Mouse (Mus musculus): ENCODE data around the gene Frmd4b. TPM values are rescaled to one million over a fixed set of nuclear protein-coding genes. Genes with fewer than 3 reads are reported as not detected.

Frmd4b gene
- total and polyA plus RNA-seq, 3 experiments: 7.3 to 18.1 (median 11.9) TPM

DNA sequence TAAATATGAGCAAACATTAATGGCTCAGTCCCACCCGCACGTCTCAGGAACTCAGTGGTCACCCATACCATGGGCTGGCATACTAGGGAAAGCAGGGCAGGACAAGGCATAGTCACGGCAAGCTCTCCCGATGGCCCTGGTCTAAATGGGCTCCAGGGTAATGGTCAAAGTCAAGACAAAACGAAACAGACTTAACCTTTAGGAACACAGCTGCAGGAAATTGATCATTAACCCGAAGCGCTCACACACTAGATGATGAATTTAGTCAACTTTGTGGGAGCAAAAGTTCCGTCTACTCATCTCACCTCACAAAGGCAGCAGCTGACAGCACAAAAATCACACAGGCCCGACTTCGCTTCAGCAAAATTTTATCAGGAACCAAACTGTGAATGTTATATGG, 97.8 kb downstream of the Frmd4b start:
- Histone ChIP-seq H3K4me1 (ENCODE audit: control insufficient read depth, insufficient read depth, low read length) (peaks cover 15% of the 10 kb centered on the region), H3K9ac (ENCODE audit: low read depth, low read length) (no peak overlapping the region), H3K27me3 (ENCODE audit: control insufficient read depth, insufficient read depth, low read length) (no peaks in the 10 kb centered on the region), H3K79me2 (replicated peaks; ENCODE audit: control insufficient read depth, insufficient read depth, low read length) (no peaks in the 10 kb centered on the region), H3K36me3 (ENCODE audit: control insufficient read depth, insufficient read depth, low read length) (no peaks in the 10 kb centered on the region), H3K27ac (no peak overlapping the region), H3K4me3 (no peak overlapping the region)
- intact Hi-C loops (cut with DNase I): no loop called here
- no peak for TF ChIP-seq CTCF (IDR thresholded peaks at IDR 0.05)
- TF ChIP-seq EP300 (IDR thresholded peaks at IDR 0.05; ENCODE audit: insufficient read depth, low read depth, low read length): no peak
- TF ChIP-seq POLR2A (IDR thresholded peaks at IDR 0.05; ENCODE audit: insufficient read depth, low read depth, low read length): no peak
- 87% methylated on average over 10 of the region's 10 CpGs for WGBS
- DNase-seq: no peak

DNA sequence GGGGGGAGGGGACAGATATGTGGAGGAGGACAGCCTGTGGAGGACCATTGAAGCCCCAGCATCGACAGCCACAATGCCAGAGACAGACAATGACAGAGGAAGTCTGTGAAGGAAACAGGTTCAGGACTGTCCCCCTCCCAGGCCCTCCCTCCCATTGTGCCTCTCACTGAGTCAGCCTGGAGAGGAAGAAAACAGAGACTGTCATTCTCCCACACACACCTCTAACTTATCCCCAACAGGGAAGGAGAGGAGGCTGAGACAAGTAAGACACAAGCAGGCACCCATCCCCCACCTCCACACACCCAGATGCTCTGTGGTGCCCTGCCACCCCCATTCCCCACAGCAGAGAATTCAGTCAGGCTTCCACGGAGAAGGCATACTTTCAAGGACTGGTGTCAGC, 98.9 kb downstream of the Frmd4b start:
- Histone ChIP-seq H3K36me3 (ENCODE audit: control insufficient read depth, insufficient read depth, low read length) (no peaks in the 10 kb centered on the region), H3K4me3 (no peak overlapping the region), H3K27me3 (ENCODE audit: control insufficient read depth, insufficient read depth, low read length) (no peaks in the 10 kb centered on the region), H3K79me2 (replicated peaks; ENCODE audit: control insufficient read depth, insufficient read depth, low read length) (no peaks in the 10 kb centered on the region), H3K4me1 (ENCODE audit: control insufficient read depth, insufficient read depth, low read length) (peaks cover 15% of the 10 kb centered on the region), H3K27ac (peak overlapping the region; percentile 15; the same call in 1 of the 2 replicates), H3K9ac (ENCODE audit: low read depth, low read length) (no peak overlapping the region)
- WGBS: 10% methylated on average over 2 of the region's 2 CpGs
- intact Hi-C loops (cut with DNase I): no loop called here
- no peak for TF ChIP-seq CTCF (IDR thresholded peaks at IDR 0.05)
- 0 out of 2 replicates have a peak, but pooled peaks have one; percentile 23 for TF ChIP-seq EP300 (IDR thresholded peaks at IDR 0.05; ENCODE audit: insufficient read depth, low read depth, low read length)
- TF ChIP-seq POLR2A (IDR thresholded peaks at IDR 0.05; ENCODE audit: insufficient read depth, low read depth, low read length): no peak
- peak in 1 of 2 experiments; percentile 21 for DNase-seq

DNA sequence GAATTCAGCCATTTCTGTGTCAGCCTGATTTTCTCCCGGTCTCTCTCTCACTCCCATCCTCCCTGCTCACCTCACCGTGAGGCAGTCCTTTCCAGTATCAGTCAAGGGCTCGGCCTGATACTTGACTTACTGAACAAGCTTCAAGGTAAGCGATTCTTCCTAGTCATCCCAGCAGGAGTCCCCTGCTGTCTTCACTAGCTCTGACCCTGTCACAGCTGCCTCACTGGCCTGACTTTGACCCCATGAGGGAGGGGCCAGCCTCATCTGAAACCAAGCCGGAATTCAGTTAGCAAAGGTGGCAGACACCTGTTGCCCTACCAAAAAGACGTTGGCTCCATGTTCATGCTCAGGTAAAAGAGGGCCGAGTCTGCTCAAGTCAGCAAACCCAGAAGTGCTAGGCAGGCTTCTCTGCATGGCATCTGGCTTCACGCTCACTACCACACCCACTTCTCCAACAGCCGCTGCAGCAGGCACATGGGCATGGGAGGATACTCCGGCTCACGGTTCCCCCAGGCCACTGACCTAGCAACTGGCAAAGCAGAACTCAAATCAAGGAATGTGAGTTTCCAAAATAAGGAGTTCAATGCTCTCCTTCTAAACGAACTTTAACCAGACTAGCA, 99.6 kb downstream of the Frmd4b start:
- Histone ChIP-seq H3K9ac (ENCODE audit: low read depth, low read length) (no peak overlapping the region), H3K27ac (no peak overlapping the region), H3K27me3 (ENCODE audit: control insufficient read depth, insufficient read depth, low read length) (no peaks in the 10 kb centered on the region), H3K36me3 (ENCODE audit: control insufficient read depth, insufficient read depth, low read length) (no peaks in the 10 kb centered on the region), H3K79me2 (replicated peaks; ENCODE audit: control insufficient read depth, insufficient read depth, low read length) (no peaks in the 10 kb centered on the region), H3K4me1 (ENCODE audit: control insufficient read depth, insufficient read depth, low read length) (peaks cover 14% of the 10 kb centered on the region), H3K4me3 (no peak overlapping the region)
- WGBS: 61% methylated on average over 12 of the region's 12 CpGs
- intact Hi-C loops (cut with DNase I): no loop called here
- no peak for DNase-seq
- TF ChIP-seq CTCF (IDR thresholded peaks at IDR 0.05): no peak
- no peak for TF ChIP-seq POLR2A (IDR thresholded peaks at IDR 0.05; ENCODE audit: insufficient read depth, low read depth, low read length)
- TF ChIP-seq EP300 (IDR thresholded peaks at IDR 0.05; ENCODE audit: insufficient read depth, low read depth, low read length): no peak

DNA sequence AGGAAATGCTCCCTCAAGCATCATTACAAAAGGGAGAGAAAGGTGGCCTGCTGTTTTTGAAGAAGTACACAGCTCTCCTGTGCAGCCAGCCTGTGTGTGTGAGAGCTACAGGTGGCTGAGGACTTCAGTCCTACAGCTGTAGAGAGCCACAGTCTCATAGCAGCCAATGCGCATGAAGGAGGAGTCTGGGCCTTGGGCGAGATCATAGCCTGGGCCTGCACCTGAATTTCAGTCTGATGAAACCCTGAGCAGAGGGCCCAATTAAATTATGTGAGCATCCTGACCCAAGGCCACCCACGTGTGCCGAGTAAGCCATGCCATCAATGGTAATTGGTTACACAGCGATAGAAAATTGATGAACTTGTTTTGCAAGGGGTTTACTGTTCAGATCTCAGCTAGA, 100.4 kb downstream of the Frmd4b start:
- H3K27ac ChIP-seq: no peak overlapping the region
- DNase-seq: no peak
- 98% methylated on average over 5 of the region's 5 CpGs for WGBS
- no peak for TF ChIP-seq EP300 (IDR thresholded peaks at IDR 0.05; ENCODE audit: insufficient read depth, low read depth, low read length)
- TF ChIP-seq POLR2A (IDR thresholded peaks at IDR 0.05; ENCODE audit: insufficient read depth, low read depth, low read length): no peak
- TF ChIP-seq CTCF (IDR thresholded peaks at IDR 0.05): no peak
- H3K9ac ChIP-seq (ENCODE audit: low read depth, low read length): no peak overlapping the region
- no peaks in the 10 kb centered on the region for H3K79me2 ChIP-seq (replicated peaks; ENCODE audit: control insufficient read depth, insufficient read depth, low read length)
- H3K27me3 ChIP-seq (ENCODE audit: control insufficient read depth, insufficient read depth, low read length): no peaks in the 10 kb centered on the region
- peaks cover 13% of the 10 kb centered on the region for H3K4me1 ChIP-seq (ENCODE audit: control insufficient read depth, insufficient read depth, low read length)
- H3K36me3 ChIP-seq (ENCODE audit: control insufficient read depth, insufficient read depth, low read length): no peaks in the 10 kb centered on the region
- H3K4me3 ChIP-seq: no peak overlapping the region
- intact Hi-C loops (cut with DNase I): no loop called here

DNA sequence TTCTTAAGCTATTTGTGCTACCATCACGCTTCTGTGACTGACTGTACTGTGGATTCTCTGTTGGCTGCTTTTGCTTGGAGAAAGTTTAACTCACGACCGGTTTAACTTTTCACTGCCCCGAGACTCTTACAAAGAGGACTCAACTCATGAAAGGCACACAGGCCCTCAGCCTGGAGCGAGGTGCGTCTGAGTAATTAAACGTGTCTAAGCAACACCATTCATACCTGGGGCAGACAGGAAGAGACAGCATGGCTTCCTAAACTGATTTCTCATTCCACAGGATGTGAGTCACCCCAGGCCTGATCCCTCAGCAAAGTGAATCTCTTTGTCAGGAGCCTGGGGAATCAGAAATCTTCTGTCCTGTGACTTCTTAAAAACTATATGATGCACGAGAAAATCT, 106.6 kb downstream of the Frmd4b start:
- Histone ChIP-seq H3K9ac (ENCODE audit: low read depth, low read length) (no peak overlapping the region), H3K4me3 (no peak overlapping the region), H3K36me3 (ENCODE audit: control insufficient read depth, insufficient read depth, low read length) (no peaks in the 10 kb centered on the region), H3K27me3 (ENCODE audit: control insufficient read depth, insufficient read depth, low read length) (no peaks in the 10 kb centered on the region), H3K4me1 (ENCODE audit: control insufficient read depth, insufficient read depth, low read length) (peaks cover 10% of the 10 kb centered on the region), H3K27ac (peak overlapping the region; percentile 38), H3K79me2 (replicated peaks; ENCODE audit: control insufficient read depth, insufficient read depth, low read length) (no peaks in the 10 kb centered on the region)
- DNase-seq: no peak
- WGBS: 51% methylated on average over 8 of the region's 8 CpGs
- intact Hi-C loops (cut with DNase I): no loop called here
- no peak for TF ChIP-seq POLR2A (IDR thresholded peaks at IDR 0.05; ENCODE audit: insufficient read depth, low read depth, low read length)
- no peak for TF ChIP-seq EP300 (IDR thresholded peaks at IDR 0.05; ENCODE audit: insufficient read depth, low read depth, low read length)
- TF ChIP-seq CTCF (IDR thresholded peaks at IDR 0.05): no peak

DNA sequence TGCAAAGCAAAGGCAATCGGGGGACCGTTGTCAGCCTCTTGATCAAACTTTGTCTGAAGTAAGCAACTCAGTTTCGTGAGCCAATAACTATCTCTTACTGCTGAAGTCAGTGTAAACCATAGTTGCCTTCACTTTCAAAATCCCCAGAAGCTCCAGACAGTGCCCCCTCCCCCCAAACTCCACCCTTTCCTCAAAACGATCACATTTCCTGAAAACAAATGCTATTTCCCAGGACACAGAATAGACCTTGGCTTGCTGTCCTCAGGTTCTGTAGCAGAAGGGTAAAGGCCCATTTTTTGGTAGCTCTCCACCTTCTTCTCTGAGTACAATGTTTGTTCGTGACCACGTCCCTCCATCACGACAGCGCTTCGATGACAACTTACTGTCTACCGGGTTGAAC, 107.9 kb downstream of the Frmd4b start:
- Histone ChIP-seq H3K27ac (peak overlapping the region; percentile 55), H3K79me2 (replicated peaks; ENCODE audit: control insufficient read depth, insufficient read depth, low read length) (no peaks in the 10 kb centered on the region), H3K4me3 (peak overlapping the region; percentile 30), H3K36me3 (ENCODE audit: control insufficient read depth, insufficient read depth, low read length) (no peaks in the 10 kb centered on the region), H3K9ac (ENCODE audit: low read depth, low read length) (no peak overlapping the region), H3K27me3 (ENCODE audit: control insufficient read depth, insufficient read depth, low read length) (no peaks in the 10 kb centered on the region), H3K4me1 (ENCODE audit: control insufficient read depth, insufficient read depth, low read length) (peaks cover 10% of the 10 kb centered on the region)
- no peak for TF ChIP-seq CTCF (IDR thresholded peaks at IDR 0.05)
- peak; percentile 73; the same call in 1 of the 2 replicates for TF ChIP-seq POLR2A (IDR thresholded peaks at IDR 0.05; ENCODE audit: insufficient read depth, low read depth, low read length)
- no peak for TF ChIP-seq EP300 (IDR thresholded peaks at IDR 0.05; ENCODE audit: insufficient read depth, low read depth, low read length)
- peak in 1 of 2 experiments; percentile 35 for DNase-seq
- 58% methylated on average over 10 of the region's 10 CpGs for WGBS
- intact Hi-C loops (cut with DNase I): loop anchor here (2.0 kb wide), 1 partner anchor 53 kb away; no protein-coding TSS in a partner anchor
